Mouse (Mus musculus) intestine, embryonic 16.5 days (tissue): Measurements from ENCODE around the gene Acer3. TPM values are rescaled to one million over a fixed set of nuclear protein-coding genes. Genes with fewer than 3 reads are reported as not detected.

Experiments
- ATAC-seq: fragments of 200-750 bp; cut with Nextera tagmentation; 2 replicates; pipeline ENCODE4 v1.8.0; 2017; ENCODE audit warnings: moderate TSS enrichment, moderate library complexity
- H3K27ac ChIP-seq: fragments of 300-500 bp; sonication (generic); 2 replicates; pipeline ENCODE4 v1.5.1; 2014; ENCODE audit warnings: mild to moderate bottlenecking, low read length
- H3K27me3 ChIP-seq: fragments of 300-500 bp; sonication (generic); replicated peaks from 2 replicates; pipeline ENCODE4 v1.6.1; 2014; ENCODE audit warnings: low read length, control low read depth, mixed read lengths; ENCODE audit not compliant: control insufficient read depth, insufficient read depth
- H3K36me3 ChIP-seq: fragments of 300-500 bp; sonication (generic); 2 replicates; pipeline ENCODE4 v1.6.1; 2014; ENCODE audit warnings: low read length, control low read depth; ENCODE audit not compliant: control insufficient read depth, insufficient read depth
- H3K4me1 ChIP-seq: fragments of 300-500 bp; sonication (generic); 2 replicates; pipeline ENCODE4 v1.6.1; 2014; ENCODE audit warnings: low read length, control low read depth, mixed read lengths; ENCODE audit not compliant: control insufficient read depth, insufficient read depth
- H3K4me2 ChIP-seq: fragments of 300-500 bp; sonication (generic); 2 replicates; pipeline ENCODE4 v1.6.1; 2014; ENCODE audit warnings: low read depth, low read length, control low read depth
- H3K4me3 ChIP-seq: fragments of 300-500 bp; sonication (generic); 2 replicates; pipeline ENCODE4 v1.5.1; 2014; ENCODE audit warnings: mild to moderate bottlenecking, low read length
- H3K9ac ChIP-seq: fragments of 300-500 bp; sonication (generic); 2 replicates; pipeline ENCODE4 v1.6.1; 2014; ENCODE audit warnings: low read depth, low read length
- H3K9me3 ChIP-seq: fragments of 300-500 bp; sonication (generic); 2 replicates; pipeline ENCODE4 v1.6.1; 2016; ENCODE audit warnings: low read length, control low read depth; ENCODE audit not compliant: control insufficient read depth
- WGBS: fragments of 180-500 bp; shearing (Covaris S2); extraction: QIAGEN DNeasy Blood & Tissue Kit; methylation state at CpG from one replicate; pipeline ENCODE4 v1.1.7; 2014; 5-methylcytosine and 5-hydroxymethylcytosine counted together
- polyA plus RNA-seq: library from polyadenylated mRNA; unstranded; fragments of >200 nt; fragmentation: Nextera tagmentation; extraction: Ambion mirVana; gene quantifications from 2 replicates; pipeline ENCODE4 v1.2.1, GENCODE M21; 2015

The Acer3 gene
- polyA plus RNA-seq, 1 experiment from 2014 or later, result 20.5 TPM

GRCm38 (mm10) chr7:98185326-98185725, 135.7 kb downstream of the Acer3 start:
- WGBS, result 79% methylated on average over 6 of the region's 6 CpGs
- ATAC-seq, result no peak
- Histone ChIP-seq H3K9me3 (no peaks in the 10 kb centered on the region), H3K4me2 (no peak overlapping the region), H3K27me3 (no peaks in the 10 kb centered on the region), H3K4me3 (no peak overlapping the region), H3K4me1 (no peaks in the 10 kb centered on the region; the same call in 1 of the 2 replicates), H3K36me3 (no peaks in the 10 kb centered on the region), H3K9ac (no peak overlapping the region), H3K27ac (no peak overlapping the region; the same call in 1 of the 2 replicates)

GRCm38 (mm10) chr7:98178560-98179231, 142.3 kb downstream of the Acer3 start:
- Histone ChIP-seq H3K9me3 (no peaks in the 10 kb centered on the region), H3K9ac (peak overlapping the region; percentile 83), H3K36me3 (no peaks in the 10 kb centered on the region), H3K4me3 (peak overlapping the region; percentile 95), H3K4me1 (peaks cover 33% of the 10 kb centered on the region), H3K4me2 (peak overlapping the region; percentile 83), H3K27ac (peak overlapping the region; percentile 90), H3K27me3 (no peaks in the 10 kb centered on the region)
- ATAC-seq, result peak; percentile 54
- WGBS, result 71% methylated on average over 5 of the region's 5 CpGs

- Histone ChIP-seq H3K9me3 (no peaks in the 10 kb centered on the region), H3K36me3 (no peaks in the 10 kb centered on the region), H3K4me2 (peak within 1 kb of the TSS; percentile 83), H3K9ac (peak within 1 kb of the TSS; percentile 83), H3K4me3 (peak within 1 kb of the TSS; percentile 95), H3K27ac (peak within 1 kb of the TSS; percentile 90), H3K27me3 (no peaks in the 10 kb centered on the region), H3K4me1 (peaks cover 33% of the 10 kb centered on the region)
- 2% methylated on average over 43 of the region's 44 CpGs for WGBS
- ATAC-seq, result peak; percentile 86
Observed at GRCm38 (mm10) chr7:98177929-98178559, 143.0 kb downstream of the Acer3 start, which contains the start of gene Capn5. Gene Capn5, minus strand, starts transcription at chr7:98178274.

- peak overlapping the region; percentile 95 for H3K4me3 ChIP-seq
- peak overlapping the region; percentile 70 for H3K27ac ChIP-seq
- H3K9me3 ChIP-seq, result no peaks in the 10 kb centered on the region
- H3K4me1 ChIP-seq, result peaks cover 33% of the 10 kb centered on the region
- peak overlapping the region; percentile 83 for H3K4me2 ChIP-seq
- H3K9ac ChIP-seq, result peak overlapping the region; percentile 83
- WGBS, result 3% methylated on average over 9 of the region's 9 CpGs
- no peak for ATAC-seq
- H3K36me3 ChIP-seq, result no peaks in the 10 kb centered on the region
- no peaks in the 10 kb centered on the region for H3K27me3 ChIP-seq
Observed at GRCm38 (mm10) chr7:98177566-98177928, 143.5 kb downstream of the Acer3 start.

- Histone ChIP-seq H3K27me3 (no peaks in the 10 kb centered on the region), H3K4me3 (peak overlapping the region; percentile 95), H3K4me2 (peak overlapping the region; percentile 83), H3K9me3 (no peaks in the 10 kb centered on the region), H3K27ac (peak overlapping the region; percentile 70; the same call in 1 of the 2 replicates), H3K4me1 (peaks cover 33% of the 10 kb centered on the region), H3K9ac (peak overlapping the region; percentile 83), H3K36me3 (no peaks in the 10 kb centered on the region)
- 42% methylated on average over 2 of the region's 2 CpGs for WGBS
- ATAC-seq, result no peak
Observed at GRCm38 (mm10) chr7:98177071-98177485, 143.9 kb downstream of the Acer3 start.

- Histone ChIP-seq H3K4me1 (peaks cover 36% of the 10 kb centered on the region), H3K9ac (peak overlapping the region; percentile 83), H3K27ac (peak overlapping the region; percentile 18; the same call in 1 of the 2 replicates), H3K9me3 (no peaks in the 10 kb centered on the region), H3K36me3 (no peaks in the 10 kb centered on the region), H3K4me3 (peak overlapping the region; percentile 9; the same call in 1 of the 2 replicates), H3K27me3 (no peaks in the 10 kb centered on the region), H3K4me2 (peak overlapping the region; percentile 83)
- WGBS, result 65% methylated on average over 8 of the region's 8 CpGs
- ATAC-seq, result no peak
Observed at GRCm38 (mm10) chr7:98176322-98177070, 144.5 kb downstream of the Acer3 start.

- ATAC-seq, result no peak
- peaks cover 43% of the 10 kb centered on the region for H3K4me1 ChIP-seq
Observed at GRCm38 (mm10) chr7:98174883-98175755, 145.9 kb downstream of the Acer3 start.

GRCm38 (mm10) chr7:98173408-98173807, 147.6 kb downstream of the Acer3 start:
- no peaks in the 10 kb centered on the region for H3K36me3 ChIP-seq
- no peaks in the 10 kb centered on the region for H3K9me3 ChIP-seq
- peaks cover 34% of the 10 kb centered on the region for H3K4me1 ChIP-seq
- H3K27me3 ChIP-seq, result no peaks in the 10 kb centered on the region
- no peak overlapping the region for H3K4me3 ChIP-seq
- ATAC-seq, result no peak
- no peak overlapping the region for H3K4me2 ChIP-seq
- no peak overlapping the region for H3K9ac ChIP-seq
- H3K27ac ChIP-seq, result no peak overlapping the region
- WGBS, result 40% methylated on average over 4 of the region's 4 CpGs

More at GRCm38 (mm10) chr7:98174883-98175755, 145.9 kb downstream of the Acer3 start:
- Histone ChIP-seq H3K27ac (no peak overlapping the region), H3K4me3 (no peak overlapping the region), H3K9me3 (no peaks in the 10 kb centered on the region), H3K9ac (no peak overlapping the region), H3K27me3 (no peaks in the 10 kb centered on the region), H3K36me3 (no peaks in the 10 kb centered on the region), H3K4me2 (no peak overlapping the region)
- WGBS, result 77% methylated on average over 4 of the region's 4 CpGs
